ENCODE assay signal across 9 mouse cellular contexts in the genomic region with DNA sequence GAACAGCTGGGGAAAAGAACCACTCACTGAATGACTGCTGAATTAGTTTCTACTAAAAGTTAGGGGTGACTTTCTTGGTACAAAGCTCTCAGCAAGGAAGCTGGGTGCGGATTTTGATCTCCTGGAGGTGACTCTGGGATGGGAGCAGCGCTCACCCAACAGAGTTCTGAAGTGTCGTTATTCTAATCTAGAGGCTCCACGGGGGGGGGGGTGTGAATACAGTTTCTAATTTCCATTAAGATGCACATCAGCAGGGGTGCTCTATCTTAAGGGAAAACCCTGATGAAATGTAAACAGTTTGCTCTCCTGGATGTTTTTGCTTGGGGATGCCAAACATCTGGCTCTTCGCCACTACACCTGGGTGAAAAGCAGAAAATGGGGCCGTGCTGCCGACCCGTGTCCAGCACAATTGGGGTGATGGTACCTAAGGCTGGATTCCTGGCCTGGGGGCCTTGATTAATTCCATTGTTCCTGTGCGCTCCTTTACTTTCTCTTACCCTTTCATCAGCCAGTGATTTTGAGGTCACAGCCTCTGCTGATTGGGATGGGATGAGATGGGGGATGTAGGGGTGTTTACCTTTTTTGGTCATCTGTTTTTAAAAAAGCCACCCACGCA. TPM values are rescaled to one million over a fixed set of nuclear protein-coding genes. Genes with fewer than 3 reads are reported as not detected.
DNase-seq lines count a peak whose midpoint lies in the region; ATAC-seq lines count a peak whose summit lies in the region.
"Had no signal": no experiment of that assay in that cellular context is flagged by ENCODE, and none has a peak within 500 bp of the region (broad histone marks: within the 10 kb centered on the region; RNA-seq: fewer than 3 reads in every experiment).

No protein-coding gene starts in this region.

- no peaks in the 10 kb centered on the region for H3K9me3 ChIP-seq in heart, embryonic 10.5 days
- H3K9me3 ChIP-seq in forebrain, embryonic 15.5 days: peaks cover 4% of the 10 kb centered on the region; the same call in 1 of the 2 replicates
- no peaks in the 10 kb centered on the region for H3K9me3 ChIP-seq in limb, embryonic 15.5 days

- H3K9ac ChIP-seq in forebrain, embryonic 15.5 days (replicated peaks): no peak overlapping the region
- no peak overlapping the region for H3K9ac ChIP-seq in limb, embryonic 15.5 days

- intact Hi-C loops in heart, postnatal 10 days (cut with DNase I): loop anchor here (5.0 kb wide), 2 partner anchors 65 to 120 kb away; no protein-coding TSS in a partner anchor

- H3K4me3 ChIP-seq in heart, embryonic 10.5 days: peak overlapping the region; percentile 86
- H3K4me3 ChIP-seq in forebrain, embryonic 15.5 days: peak overlapping the region; percentile 51; the same call in 1 of the 2 replicates
- peak overlapping the region; percentile 75 for H3K4me3 ChIP-seq in limb, embryonic 15.5 days

- DNase-seq in heart, embryonic 10.5 days (ENCODE audit: low spot score): no peak
- DNase-seq in heart, postnatal 10 days: no peak
- DNase-seq in ES-CJ7 (ENCODE audit: low read depth, low spot score): peak; percentile 84
- DNase-seq in layer of hippocampus, postnatal 36 days: no peak
- no peak for DNase-seq in adrenal gland, postnatal 36 days

- no peak for ATAC-seq in forebrain, embryonic 15.5 days (replicated peaks)
- ATAC-seq in limb, embryonic 15.5 days (ENCODE audit: insufficient number of reproducible peaks, low FRiP score, low TSS enrichment, low read depth): no peak
- ATAC-seq in inflammation-experienced regulatory T-cells, adult 6 months: no peak
- ATAC-seq: CD4-positive, CD25-positive, alpha-beta regulatory T cell, adult 4 months had no signal

- peaks cover 57% of the 10 kb centered on the region for H3K27me3 ChIP-seq in heart, embryonic 10.5 days (ENCODE audit: insufficient read depth, poor library complexity, severe bottlenecking)
- H3K27me3 ChIP-seq in forebrain, embryonic 15.5 days: peaks cover 19% of the 10 kb centered on the region
- H3K27me3 ChIP-seq in limb, embryonic 15.5 days: peaks cover 20% of the 10 kb centered on the region

- peaks cover 23% of the 10 kb centered on the region for H3K4me1 ChIP-seq in heart, embryonic 10.5 days
- H3K4me1 ChIP-seq in forebrain, embryonic 15.5 days: peaks cover 15% of the 10 kb centered on the region
- peaks cover 16% of the 10 kb centered on the region for H3K4me1 ChIP-seq in limb, embryonic 15.5 days

- no peaks in the 10 kb centered on the region for H3K36me3 ChIP-seq in heart, embryonic 10.5 days
- H3K36me3 ChIP-seq in forebrain, embryonic 15.5 days: no peaks in the 10 kb centered on the region
- no peaks in the 10 kb centered on the region for H3K36me3 ChIP-seq in limb, embryonic 15.5 days

- 0 out of 2 replicates have a peak overlapping the region, but pooled peaks have one; percentile 98 for H3K4me2 ChIP-seq in forebrain, embryonic 15.5 days (replicated peaks)
- H3K4me2 ChIP-seq in limb, embryonic 15.5 days: peak overlapping the region; percentile 86

- 16% methylated on average over 10 of the region's 10 CpGs for WGBS in heart, embryonic 10.5 days
- 18% methylated on average over 10 of the region's 10 CpGs for WGBS in forebrain, embryonic 15.5 days
- 25% methylated on average over 10 of the region's 10 CpGs for WGBS in limb, embryonic 15.5 days

- H3K27ac ChIP-seq in heart, embryonic 10.5 days: peak overlapping the region; percentile 90; the same call in 1 of the 2 replicates
- H3K27ac ChIP-seq in forebrain, embryonic 15.5 days (replicated peaks): no peak overlapping the region
- no peak overlapping the region for H3K27ac ChIP-seq in limb, embryonic 15.5 days

RNA-seq across cellular contexts. Expression of gene Ror1, which starts 1.9 kb away (rescaled TPM):
- 8.2 and 9.3 TPM in 2 replicates for polyA plus RNA-seq in heart, embryonic 10.5 days (2016; fragmentation: Nextera tagmentation; extraction: Ambion mirVana)
- total RNA-seq in heart, postnatal 10 days (2021): 10 to 100 TPM; 23.5 to 24.0 TPM
- 0.76 and 0.97 TPM in 2 replicates for polyA plus RNA-seq in forebrain, embryonic 15.5 days (2015; fragmentation: Nextera tagmentation; extraction: Ambion mirVana)
- polyA plus RNA-seq in limb, embryonic 15.5 days (2015; fragmentation: Nextera tagmentation; extraction: Ambion mirVana): 8.1 and 9.5 TPM in 2 replicates
- polyA plus RNA-seq in inflammation-experienced regulatory T-cells, adult 6 months (2017; shearing (Covaris generic)): not detected
- total RNA-seq in layer of hippocampus, postnatal 36 days (2021): 1 to 10 TPM; 5.3 to 5.8 TPM
- total RNA-seq in adrenal gland, postnatal 36 days (2021): 1 to 10 TPM; 4.8 to 6.8 TPM
- polyA plus RNA-seq: CD4-positive, CD25-positive, alpha-beta regulatory T cell, adult 4 months had no signal
